Mouse (Mus musculus): Measurements from ENCODE around the gene Kif28. TPM values are rescaled to one million over a fixed set of nuclear protein-coding genes. Genes with fewer than 3 reads are reported as not detected.
"Not testable (repeated sequence)": the region's sequence is repeated elsewhere in the genome, so short reads cannot be mapped to it uniquely, and the experiment has no call there.

The Kif28 gene
- polyA plus RNA-seq, 1 experiment: not detected

DNA sequence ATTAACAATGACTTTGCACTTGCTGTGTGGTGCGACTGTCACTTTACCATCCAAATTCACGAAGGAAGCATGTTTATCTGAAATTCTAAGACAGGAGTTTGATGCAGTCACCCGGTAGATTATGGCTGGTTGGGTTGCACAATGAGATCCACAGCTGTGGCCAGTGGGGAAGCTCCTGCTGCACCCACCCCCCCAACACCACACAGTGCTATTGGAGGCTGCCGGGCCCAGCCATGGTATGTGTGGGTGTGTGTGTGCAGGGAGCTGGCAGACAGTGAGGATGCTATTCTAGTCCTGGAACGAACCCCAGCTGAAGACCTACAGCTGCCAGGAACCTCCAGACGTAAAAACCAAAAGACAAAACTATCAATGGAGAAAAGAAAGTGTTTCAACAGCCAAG, 35.7 kb downstream of the Kif28 start:
- H3K27ac ChIP-seq (ENCODE audit: insufficient read depth, low read depth, low read length): no peak overlapping the region
- H3K4me1 ChIP-seq (ENCODE audit: control insufficient read depth, insufficient read depth, low read length): no peaks in the 10 kb centered on the region
- TF ChIP-seq POLR2A (IDR thresholded peaks at IDR 0.05; ENCODE audit: borderline replicate concordance, low read depth, low read length): no peak
- no peak for TF ChIP-seq CTCF (IDR thresholded peaks at IDR 0.05; ENCODE audit: low read depth, low read length)
- no peak overlapping the region for H3K4me3 ChIP-seq (ENCODE audit: insufficient read depth, low read length)

DNA sequence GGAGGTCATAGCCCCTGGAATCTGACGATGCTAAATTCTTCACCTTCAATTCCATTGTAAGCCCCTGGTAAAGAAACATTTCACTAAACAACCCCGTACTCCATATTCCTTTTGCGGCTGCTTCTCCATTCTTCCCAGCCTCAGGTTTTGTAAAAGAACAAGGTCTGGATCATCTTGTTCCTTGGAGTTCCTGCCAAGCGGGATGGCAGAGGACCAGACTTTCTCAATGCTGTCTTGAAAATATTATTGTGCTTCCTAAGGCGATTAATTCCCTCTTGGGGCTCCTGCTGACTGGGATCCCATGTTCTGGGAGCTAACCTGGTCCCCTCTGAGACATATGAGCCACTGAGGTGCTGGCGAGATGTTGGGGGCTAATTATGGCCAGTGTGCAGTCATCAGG, 39.9 kb downstream of the Kif28 start:
- Histone ChIP-seq H3K4me1 (ENCODE audit: control insufficient read depth, insufficient read depth, low read length) (no peaks in the 10 kb centered on the region), H3K4me3 (ENCODE audit: insufficient read depth, low read length) (no peak overlapping the region), H3K27ac (ENCODE audit: insufficient read depth, low read depth, low read length) (no peak overlapping the region)
- no peak for TF ChIP-seq CTCF (IDR thresholded peaks at IDR 0.05; ENCODE audit: low read depth, low read length)
- no peak for TF ChIP-seq POLR2A (IDR thresholded peaks at IDR 0.05; ENCODE audit: borderline replicate concordance, low read depth, low read length)

DNA sequence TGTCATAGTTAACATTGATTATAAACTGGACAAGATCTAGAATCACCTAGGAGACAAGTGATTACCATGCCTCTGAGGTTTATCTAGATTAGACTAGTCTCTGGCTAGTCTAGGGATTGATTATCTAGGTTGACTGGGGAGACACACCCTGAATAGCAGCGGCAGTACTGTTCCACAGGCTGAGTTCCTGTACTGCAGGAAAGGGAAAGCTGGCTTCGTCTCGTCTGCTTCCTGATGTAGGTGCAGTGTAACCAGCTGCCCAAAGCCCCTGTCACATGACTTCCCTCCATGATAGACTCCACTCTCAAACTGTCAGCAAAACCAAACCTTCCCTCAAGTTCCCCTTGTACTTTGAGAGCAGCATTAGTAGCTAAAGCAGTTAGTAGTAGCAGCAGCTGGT, 40.9 kb downstream of the Kif28 start:
- TF ChIP-seq POLR2A (IDR thresholded peaks at IDR 0.05; ENCODE audit: borderline replicate concordance, low read depth, low read length): no peak
- no peak for TF ChIP-seq CTCF (IDR thresholded peaks at IDR 0.05; ENCODE audit: low read depth, low read length)
- no peak overlapping the region for H3K4me3 ChIP-seq (ENCODE audit: insufficient read depth, low read length)
- H3K27ac ChIP-seq (ENCODE audit: insufficient read depth, low read depth, low read length): no peak overlapping the region
- no peaks in the 10 kb centered on the region for H3K4me1 ChIP-seq (ENCODE audit: control insufficient read depth, insufficient read depth, low read length)

DNA sequence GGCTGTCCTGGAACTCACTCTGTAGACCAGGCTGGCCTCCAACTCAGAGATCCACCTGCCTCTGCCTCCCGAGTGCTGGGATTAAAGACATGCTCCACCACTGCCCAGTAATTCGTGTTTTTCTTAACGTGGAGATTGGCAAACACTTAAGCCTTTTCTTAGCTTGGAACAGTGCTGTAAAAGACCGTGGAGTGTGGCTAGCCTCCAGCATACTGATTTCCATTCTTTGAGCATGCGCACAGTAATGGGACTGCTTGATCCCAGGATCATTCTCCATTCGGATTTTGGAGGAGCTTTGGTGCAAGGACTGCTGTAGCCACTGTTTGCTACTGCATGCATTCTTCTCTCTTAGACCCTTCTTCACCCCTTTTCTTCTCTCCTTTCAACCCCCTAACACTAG, 55.6 kb downstream of the Kif28 start:
- H3K4me3 ChIP-seq (ENCODE audit: insufficient read depth, low read length): no peak overlapping the region
- no peaks in the 10 kb centered on the region for H3K4me1 ChIP-seq (ENCODE audit: control insufficient read depth, insufficient read depth, low read length)
- no peak overlapping the region for H3K27ac ChIP-seq (ENCODE audit: insufficient read depth, low read depth, low read length)
- TF ChIP-seq CTCF (IDR thresholded peaks at IDR 0.05; ENCODE audit: low read depth, low read length): no peak
- TF ChIP-seq POLR2A (IDR thresholded peaks at IDR 0.05; ENCODE audit: borderline replicate concordance, low read depth, low read length): no peak

DNA sequence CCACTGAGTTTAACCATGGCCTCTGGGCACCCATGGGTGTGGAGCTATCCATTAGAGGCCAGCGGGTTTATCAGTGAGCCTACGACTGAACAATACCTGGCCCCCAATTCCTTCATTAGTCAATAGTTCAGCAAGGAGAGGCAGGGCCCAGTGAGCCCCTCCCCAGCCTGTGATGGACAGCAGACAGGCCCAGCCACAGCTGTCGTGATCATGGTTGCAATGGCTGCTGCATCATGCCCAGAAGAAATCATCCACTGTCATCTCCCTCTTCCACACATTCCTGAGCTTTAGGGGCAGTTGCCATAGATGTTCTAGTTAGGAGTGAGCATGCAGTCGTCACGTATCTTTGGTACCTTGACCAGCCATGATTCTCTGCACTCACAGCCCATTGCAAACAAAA, 56.2 kb downstream of the Kif28 start:
- H3K27ac ChIP-seq (ENCODE audit: insufficient read depth, low read depth, low read length): no peak overlapping the region
- no peaks in the 10 kb centered on the region for H3K4me1 ChIP-seq (ENCODE audit: control insufficient read depth, insufficient read depth, low read length)
- no peak for TF ChIP-seq CTCF (IDR thresholded peaks at IDR 0.05; ENCODE audit: low read depth, low read length)
- no peak for TF ChIP-seq POLR2A (IDR thresholded peaks at IDR 0.05; ENCODE audit: borderline replicate concordance, low read depth, low read length)
- H3K4me3 ChIP-seq (ENCODE audit: insufficient read depth, low read length): no peak overlapping the region

DNA sequence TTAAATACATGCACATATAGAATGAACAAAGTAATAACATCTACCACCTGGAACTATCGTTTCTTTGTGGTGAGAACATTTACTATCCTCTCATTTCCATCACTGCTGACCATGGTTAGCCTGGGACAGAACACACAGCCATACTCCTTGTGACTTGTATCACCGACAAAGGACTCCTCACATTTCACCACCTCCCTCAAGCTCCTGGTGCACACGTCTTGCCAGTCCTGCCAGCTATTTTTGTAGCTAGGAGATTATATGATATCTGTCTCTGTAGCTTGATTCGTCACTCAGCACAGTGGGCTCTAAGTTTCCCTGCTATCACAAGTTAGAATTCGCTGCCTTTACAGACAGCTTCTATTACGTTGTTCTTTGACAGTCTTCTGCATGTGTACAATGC, 56.7 kb downstream of the Kif28 start:
- no peak overlapping the region for H3K4me3 ChIP-seq (ENCODE audit: insufficient read depth, low read length)
- no peak overlapping the region for H3K27ac ChIP-seq (ENCODE audit: insufficient read depth, low read depth, low read length)
- no peak for TF ChIP-seq CTCF (IDR thresholded peaks at IDR 0.05; ENCODE audit: low read depth, low read length)
- no peak for TF ChIP-seq POLR2A (IDR thresholded peaks at IDR 0.05; ENCODE audit: borderline replicate concordance, low read depth, low read length)
- H3K4me1 ChIP-seq (ENCODE audit: control insufficient read depth, insufficient read depth, low read length): no peaks in the 10 kb centered on the region

DNA sequence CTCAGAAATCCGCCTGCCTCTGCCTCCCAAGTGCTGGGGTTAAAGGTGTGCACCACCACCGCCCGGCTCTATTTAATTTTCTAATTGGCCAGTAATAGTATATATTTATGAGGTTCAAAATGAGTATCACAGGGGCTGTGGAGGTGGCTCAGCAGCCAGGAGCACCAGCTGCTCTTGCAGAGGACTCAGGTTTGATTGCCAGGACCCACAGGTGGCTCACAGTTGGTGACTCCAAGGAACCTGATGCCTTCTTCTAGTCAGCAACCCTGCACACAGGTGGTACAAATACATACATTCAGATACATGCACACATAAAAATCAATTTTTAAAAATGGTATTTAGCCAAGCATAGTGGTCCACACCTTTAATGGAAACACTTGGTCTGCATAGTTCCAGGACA, 57.1 kb downstream of the Kif28 start:
- Histone ChIP-seq H3K4me3 (ENCODE audit: insufficient read depth, low read length) (no peak overlapping the region), H3K27ac (ENCODE audit: insufficient read depth, low read depth, low read length) (no peak overlapping the region), H3K4me1 (ENCODE audit: control insufficient read depth, insufficient read depth, low read length) (no peaks in the 10 kb centered on the region)
- no peak for TF ChIP-seq POLR2A (IDR thresholded peaks at IDR 0.05; ENCODE audit: borderline replicate concordance, low read depth, low read length)
- TF ChIP-seq CTCF (IDR thresholded peaks at IDR 0.05; ENCODE audit: low read depth, low read length): no peak

DNA sequence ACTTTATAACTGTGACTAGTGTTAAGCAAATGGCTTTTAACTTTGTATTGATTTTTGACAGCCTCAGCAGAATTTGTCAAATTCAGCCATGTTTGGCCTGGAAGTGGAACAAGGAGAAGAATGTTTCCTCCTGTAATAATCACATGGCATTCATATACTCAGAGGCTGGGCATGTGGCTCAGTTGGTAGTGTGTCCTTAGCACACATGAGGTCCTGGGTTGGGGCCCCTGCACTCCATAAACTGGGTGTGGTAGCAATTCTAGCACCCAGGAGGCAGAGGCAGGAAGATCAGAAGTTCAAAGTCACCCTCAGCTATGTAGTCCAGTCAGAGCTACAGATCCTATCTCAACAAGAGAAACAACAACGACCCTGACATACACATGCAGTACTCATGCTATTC, 57.8 kb downstream of the Kif28 start:
- H3K4me1 ChIP-seq (ENCODE audit: control insufficient read depth, insufficient read depth, low read length): no peaks in the 10 kb centered on the region
- TF ChIP-seq CTCF (IDR thresholded peaks at IDR 0.05; ENCODE audit: low read depth, low read length) (no peak), POLR2A (IDR thresholded peaks at IDR 0.05; ENCODE audit: borderline replicate concordance, low read depth, low read length) (no peak)
- no peak overlapping the region for H3K27ac ChIP-seq (ENCODE audit: insufficient read depth, low read depth, low read length)
- H3K4me3 ChIP-seq (ENCODE audit: insufficient read depth, low read length): no peak overlapping the region

DNA sequence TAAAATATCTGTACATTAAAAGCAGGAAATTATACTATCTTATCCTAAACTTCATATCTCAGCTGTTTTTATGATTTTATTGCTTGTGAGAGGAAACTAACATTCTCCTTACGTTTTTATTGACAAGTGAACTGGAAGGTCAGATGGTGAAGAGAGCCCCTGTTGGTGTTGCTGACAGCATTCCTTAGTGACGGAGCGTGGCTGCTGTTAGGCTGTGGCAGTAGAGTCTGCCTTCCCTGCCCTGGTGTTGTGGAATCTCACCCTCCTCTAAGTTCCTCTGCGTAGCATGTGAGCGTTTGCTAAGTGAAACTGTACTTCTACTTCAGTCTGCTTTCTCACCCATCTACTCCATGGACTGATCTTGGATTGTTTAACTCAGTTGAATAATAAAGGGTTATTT, 58.3 kb downstream of the Kif28 start:
- Histone ChIP-seq H3K4me3 (ENCODE audit: insufficient read depth, low read length) (no peak overlapping the region), H3K4me1 (ENCODE audit: control insufficient read depth, insufficient read depth, low read length) (no peaks in the 10 kb centered on the region), H3K27ac (ENCODE audit: insufficient read depth, low read depth, low read length) (no peak overlapping the region)

DNA sequence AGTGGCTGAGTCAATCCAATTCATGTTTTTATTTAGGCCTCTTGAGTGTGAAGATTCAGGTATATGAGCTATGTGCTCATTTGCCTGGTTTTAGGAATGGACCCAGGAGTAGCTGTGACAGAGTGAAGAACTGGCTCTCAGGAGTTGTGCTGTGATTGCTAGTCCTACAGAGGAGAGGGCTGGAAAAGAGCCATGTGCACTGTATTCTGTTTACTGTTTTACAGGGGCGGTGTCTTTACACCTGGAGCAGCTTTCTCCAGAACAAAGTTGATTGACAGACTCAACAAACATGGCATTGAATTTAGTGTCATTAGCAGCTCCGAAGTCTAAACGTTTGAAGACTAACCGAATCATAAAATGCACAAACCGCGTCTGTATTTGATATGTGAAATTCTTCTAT, 58.7 kb downstream of the Kif28 start:
- Histone ChIP-seq H3K4me1 (ENCODE audit: control insufficient read depth, insufficient read depth, low read length) (no peaks in the 10 kb centered on the region), H3K4me3 (ENCODE audit: insufficient read depth, low read length) (no peak overlapping the region), H3K27ac (ENCODE audit: insufficient read depth, low read depth, low read length) (no peak overlapping the region)
- no peak for TF ChIP-seq CTCF (IDR thresholded peaks at IDR 0.05; ENCODE audit: low read depth, low read length)

More for the DNA sequence above, 58.3 kb downstream of the Kif28 start:
- TF ChIP-seq CTCF (IDR thresholded peaks at IDR 0.05; ENCODE audit: low read depth, low read length): no peak
- no peak for TF ChIP-seq POLR2A (IDR thresholded peaks at IDR 0.05; ENCODE audit: borderline replicate concordance, low read depth, low read length)

DNA sequence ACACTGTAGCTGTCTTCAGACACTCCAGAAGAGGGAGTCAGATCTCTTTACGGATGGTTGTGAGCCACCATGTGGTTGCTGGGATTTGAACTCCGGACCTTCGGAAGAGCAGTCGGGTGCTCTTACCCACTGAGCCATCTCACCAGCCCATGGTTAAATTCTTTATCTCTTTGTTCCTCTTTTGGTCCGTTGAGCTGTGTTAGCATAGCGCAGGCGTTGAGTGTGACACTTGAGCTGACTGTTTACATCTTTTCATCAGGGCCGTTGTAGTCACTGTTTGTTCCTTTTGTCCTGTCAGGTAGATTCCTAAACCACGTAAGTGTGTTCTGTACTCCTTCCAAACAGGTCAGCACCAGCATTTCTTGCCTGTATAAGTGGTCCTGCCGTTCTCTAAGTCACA, 62.3 kb downstream of the Kif28 start:
- H3K4me1 ChIP-seq (ENCODE audit: control insufficient read depth, insufficient read depth, low read length); H3K27ac ChIP-seq (ENCODE audit: insufficient read depth, low read depth, low read length); H3K4me3 ChIP-seq (ENCODE audit: insufficient read depth, low read length): not testable (repeated sequence)

Measured in bone marrow macrophage, adult 2 months (primary cell).